Mouse (Mus musculus) c-Kit-positive CD71-positive TER-119-positive erythroid progenitor cells, embryonic 14.5 days (primary cell): Measurements from ENCODE around the gene Ttc28.

Experiments
- DNase-seq: peaks from one replicate; pipeline ENCODE4 v3.0.0-alpha.2; 2013; ENCODE audit warnings: low spot score

Ttc28 gene

DNA sequence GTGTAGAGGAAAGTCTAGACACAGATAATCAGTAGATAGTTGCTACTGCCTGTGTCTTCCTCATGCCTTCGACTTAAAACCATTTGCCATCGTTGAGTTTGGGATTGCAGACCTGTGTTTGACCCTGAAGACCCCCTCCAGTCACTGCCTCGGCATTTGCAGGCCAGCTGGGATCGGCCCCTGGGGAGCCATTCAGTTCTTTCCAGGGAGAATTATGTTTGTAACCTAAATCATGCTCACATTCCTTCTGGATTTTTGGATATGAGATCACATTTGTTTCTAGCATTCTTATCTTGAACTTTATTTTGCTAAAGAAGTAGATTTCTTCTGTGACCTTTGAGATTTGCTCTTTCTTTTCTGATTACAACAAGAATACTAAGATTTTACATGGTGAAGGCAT, 80.5 kb downstream of the Ttc28 start:
- DNase-seq, result no peak

DNA sequence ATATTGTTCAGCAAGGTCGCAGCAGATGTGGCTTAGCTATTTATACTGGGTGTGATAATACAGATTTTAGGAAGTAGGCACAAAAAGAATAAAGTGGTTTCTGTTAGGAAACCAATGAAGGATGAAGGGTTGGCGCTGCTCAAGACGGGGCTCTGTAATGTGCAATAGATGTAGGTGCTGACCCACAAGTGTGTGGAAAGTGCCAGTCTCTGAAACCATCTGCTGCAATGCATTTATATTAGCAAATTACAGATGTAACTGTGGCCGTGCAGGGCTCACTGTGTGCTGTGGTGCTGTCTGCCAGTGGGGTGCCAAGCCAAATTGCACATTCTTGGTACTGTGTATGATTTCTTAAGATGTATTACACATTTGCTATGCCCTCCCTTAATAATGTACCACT, 81.3 kb downstream of the Ttc28 start:
- DNase-seq, result no peak

DNA sequence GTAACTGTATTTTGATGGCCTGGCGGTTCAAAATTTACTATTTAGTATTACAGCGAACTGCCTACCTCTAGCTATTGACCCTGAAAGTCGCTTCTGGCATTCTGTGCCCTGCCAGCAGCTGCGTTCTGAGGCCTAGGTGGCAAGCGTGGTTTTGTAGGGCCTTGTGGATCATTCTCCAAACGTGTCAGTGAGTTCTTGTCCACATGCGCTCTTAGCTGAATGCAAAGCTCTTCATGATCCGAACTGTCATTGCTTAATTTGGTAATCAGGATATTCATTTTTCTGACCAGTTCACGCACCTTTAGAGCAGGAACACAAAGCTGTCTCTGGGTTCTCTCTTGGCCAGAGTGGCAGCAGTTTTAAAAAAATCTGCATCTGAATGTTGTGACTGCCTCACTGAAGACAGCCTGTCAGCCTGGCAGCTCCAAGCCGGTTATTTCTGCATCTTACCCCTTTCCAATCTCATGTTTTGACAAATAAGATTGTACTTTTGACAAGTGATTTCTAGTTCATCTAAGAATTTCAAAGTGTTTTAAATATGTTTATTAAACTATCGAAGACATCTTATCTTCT, 88.0 kb downstream of the Ttc28 start:
- DNase-seq, result no peak

DNA sequence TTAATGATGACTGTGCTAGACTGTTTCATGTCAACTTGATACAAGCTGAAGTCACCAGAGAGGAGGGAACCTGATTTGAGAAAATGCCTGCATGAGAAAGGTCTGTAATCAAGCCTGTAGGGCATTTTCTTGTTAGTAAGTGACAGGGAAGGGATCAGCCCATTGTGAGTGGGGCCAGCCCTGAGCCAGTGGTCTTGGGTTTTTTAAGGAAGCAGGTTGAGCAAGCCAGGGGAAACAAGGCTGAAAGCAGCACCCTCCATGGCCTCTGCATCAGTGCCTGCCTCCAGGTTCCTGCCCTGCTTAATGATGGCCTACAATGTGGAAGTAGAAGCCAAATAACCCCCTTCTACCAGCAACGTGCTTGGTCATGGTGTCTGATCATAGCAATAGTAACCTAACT, 89.0 kb downstream of the Ttc28 start:
- DNase-seq, result no peak

DNA sequence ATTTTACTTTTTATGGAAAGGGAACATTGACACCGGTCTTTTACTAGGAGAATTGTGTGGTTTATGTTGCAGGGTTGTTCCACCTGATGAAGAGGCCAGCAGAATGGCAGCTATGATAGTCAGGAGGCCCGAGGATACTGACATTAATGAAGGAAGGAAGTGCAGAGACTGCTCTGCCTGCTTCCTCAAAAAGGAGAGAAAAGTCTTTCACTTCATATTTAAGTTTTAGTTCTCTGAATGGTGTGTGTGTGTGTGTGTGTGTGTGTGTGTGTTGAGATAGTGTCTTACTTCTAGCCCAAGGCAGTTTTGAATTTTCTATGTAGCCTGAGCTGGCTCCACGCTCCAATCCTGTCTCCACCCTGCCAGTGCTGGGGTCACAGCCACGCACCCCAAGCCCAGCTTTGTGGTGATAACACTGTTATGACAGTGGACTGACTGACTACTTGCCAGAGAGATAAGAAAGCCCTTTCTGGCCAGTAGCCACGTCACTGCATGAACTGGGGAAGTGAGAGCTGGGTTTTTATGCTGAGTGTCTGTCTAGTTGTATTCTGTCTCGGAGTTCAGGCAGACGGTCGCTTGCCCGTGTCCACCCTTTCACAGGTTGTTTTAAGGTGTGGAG, 90.7 kb downstream of the Ttc28 start:
- DNase-seq, result no peak

DNA sequence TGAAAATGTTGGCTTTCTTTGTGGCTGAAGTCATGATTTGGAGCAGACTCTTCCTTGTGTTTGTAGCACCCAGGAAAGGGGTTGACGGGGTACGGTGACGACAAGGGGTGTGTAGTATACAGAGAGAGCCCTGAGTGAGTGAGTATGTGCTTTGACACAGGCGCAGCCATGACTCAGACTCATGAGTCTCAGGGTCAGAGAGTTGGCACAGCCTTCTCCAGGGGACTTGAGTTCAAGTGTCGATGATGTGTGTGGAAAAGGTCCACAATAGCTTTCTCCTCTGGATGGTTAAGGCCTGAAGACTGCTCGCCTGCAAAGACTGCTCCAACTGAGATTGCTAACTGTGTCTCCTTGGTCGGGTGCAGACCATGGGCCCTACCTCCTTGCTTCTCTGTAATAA, 97.1 kb downstream of the Ttc28 start:
- no peak for DNase-seq

DNA sequence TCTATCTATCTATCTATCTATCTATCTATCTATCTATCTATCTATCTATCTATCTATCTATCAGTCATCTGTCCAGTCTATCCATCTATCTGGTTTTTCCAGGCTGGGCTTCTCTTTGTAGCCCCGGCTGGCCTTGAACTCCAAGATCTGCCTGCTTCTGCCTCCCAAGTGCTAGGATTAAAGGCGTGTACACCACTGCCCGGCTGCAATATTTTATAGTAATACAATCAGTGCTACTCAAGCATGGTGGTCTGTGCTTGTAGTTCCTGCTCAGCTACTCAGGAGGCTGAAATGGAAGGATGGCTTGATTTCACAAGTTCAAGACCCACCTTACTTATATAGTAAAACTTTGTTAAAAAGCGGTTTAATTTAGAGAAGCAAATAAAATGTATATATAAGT, 98.2 kb downstream of the Ttc28 start:
- DNase-seq, result no peak

DNA sequence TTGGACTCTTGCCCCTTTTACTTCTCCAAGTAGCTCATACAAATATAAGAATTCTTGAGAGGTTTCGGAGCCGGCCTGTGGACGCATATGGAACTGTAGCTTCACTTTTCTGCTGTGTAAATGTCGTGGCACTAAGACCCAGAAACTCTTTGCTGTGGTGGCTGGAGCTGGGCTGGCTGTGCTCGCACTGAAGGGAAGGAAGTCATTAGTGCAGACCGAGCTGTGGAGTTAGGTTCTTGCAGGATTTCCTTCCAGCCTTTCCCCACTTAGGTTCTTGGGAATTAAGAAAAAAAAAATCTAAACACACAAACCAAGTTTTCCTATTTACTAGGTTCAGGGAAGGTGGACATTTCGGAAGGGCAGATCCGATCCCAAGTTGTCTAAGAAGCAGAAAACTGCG, 98.9 kb downstream of the Ttc28 start:
- no peak for DNase-seq

DNA sequence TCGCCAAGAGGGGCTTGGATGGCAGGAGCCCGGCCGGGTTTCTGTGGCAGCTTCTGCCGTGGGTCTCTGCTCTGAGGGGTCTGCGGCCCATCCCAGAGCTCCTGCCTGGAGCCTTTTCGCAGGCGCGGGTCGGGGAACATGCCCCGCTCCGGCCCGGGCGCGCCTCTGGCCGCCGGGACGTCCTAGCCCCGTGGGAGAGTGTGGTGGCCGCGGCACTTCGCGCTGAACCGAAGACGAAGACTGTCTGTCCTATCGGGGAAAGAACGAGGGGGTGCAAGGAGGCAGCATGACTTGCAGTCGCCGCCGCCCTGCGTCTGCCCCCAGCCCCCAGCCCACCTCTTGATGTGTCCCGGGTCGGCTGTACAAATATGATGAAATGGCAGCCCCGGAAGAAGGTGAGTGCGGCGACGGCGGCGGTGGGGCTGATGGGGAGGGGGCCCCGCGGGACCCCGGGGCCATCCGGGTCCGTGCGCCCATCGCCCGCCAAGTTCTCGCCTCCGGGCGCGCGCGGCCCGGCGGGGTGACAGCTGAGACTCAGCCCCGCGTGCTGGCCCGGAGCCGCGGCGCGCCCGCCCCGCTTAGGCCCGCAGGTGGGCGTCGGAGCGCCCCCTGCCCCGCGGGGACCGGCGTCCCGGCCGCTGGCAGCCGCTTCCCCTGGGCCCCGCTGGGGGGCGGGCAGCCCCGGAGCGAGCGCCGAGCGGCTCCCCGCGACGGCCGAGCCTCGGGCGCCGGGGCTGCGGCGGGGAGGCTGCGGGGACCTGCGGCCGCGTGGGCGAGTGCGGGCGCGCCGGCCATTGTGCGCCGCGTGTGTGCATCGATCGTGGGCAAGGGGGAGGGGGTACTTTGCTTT, 99.6 kb downstream of the Ttc28 start:
- DNase-seq, result no peak

DNA sequence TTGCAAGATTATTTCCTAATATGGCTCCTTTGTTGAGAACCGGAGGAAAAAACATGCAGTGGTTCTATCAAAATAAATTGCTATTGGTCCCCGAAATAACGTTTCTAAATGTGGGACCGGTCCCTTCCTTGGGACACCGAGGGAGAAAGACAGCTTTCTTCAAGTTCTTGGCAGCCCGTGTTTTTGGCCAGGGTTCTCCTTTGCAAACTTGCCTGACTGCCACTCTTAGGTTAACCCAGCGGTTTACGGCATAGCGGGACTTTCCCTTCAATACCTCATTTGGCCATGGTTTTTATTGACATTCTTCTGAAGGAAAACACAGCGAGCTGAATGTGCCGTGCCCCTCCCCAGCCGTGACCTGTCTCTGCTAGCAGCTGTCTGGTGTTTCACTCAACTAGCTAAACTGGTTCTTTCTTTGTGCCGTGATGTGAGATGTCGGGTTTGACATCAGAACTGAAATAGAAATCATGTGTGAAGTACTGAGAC, 100.3 kb downstream of the Ttc28 start:
- no peak for DNase-seq

DNA sequence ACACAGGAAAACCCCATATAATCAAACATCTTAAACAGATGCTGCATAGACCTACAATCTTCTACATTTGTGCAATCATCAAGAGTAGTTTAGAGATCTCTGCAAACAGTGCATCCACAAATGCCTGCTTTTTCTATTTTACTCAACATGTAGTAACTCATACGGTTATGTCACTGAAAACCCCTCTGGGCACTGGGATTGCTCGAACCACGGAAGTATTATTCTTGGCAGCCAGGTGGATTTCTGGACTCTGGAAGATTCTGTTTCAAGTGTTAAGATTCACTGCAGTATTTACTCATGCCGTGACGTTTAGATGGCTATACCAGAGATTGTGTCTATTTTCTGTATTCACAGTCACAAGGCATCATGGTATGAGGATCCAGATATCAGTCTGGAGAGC, 101.0 kb downstream of the Ttc28 start:
- DNase-seq, result no peak

DNA sequence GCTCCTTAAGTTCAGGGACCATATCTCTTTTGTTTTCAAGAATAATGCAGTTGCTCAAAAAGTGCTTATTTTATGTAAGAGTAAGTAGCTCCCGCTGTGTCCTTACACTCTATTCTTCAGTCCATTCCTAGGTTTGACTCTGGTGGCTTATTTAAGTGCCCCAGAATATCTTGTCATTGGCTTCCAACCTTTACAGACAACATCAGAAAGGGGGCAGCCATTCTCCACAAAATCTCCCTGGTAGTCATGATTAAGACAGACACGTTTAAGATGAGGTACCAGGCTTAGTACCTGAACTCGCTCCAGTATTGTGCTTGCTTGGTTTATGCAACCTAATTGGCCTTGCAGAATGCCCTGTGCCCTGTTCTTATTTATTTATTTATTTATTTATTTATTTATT, 102.8 kb downstream of the Ttc28 start:
- DNase-seq, result no peak

DNA sequence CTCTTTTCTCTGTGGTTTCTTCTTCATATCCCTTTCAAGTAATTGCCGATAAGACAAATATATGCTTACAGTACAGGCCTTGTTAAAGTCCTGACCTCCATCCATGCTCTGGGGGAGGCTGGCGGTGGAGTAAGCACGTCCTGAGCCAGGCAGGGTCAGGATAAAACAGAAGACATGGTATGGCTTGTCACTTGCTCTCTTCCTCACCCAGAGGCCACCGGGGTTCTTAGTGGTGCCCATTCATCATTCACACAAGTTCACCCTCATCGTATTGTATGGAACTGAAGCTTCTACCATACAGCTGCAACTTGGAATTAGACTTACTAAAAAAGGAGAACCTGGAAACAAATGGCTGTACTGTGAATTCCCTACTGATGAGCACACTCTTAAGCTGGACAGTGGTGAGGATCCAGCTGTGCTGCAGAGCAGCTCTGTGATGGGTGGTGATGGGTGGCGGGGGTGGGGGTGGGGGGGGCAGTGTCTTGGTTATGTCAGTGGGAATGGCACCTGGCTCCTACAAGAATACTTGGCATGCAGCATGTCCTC, 104.6 kb downstream of the Ttc28 start:
- DNase-seq, result no peak

DNA sequence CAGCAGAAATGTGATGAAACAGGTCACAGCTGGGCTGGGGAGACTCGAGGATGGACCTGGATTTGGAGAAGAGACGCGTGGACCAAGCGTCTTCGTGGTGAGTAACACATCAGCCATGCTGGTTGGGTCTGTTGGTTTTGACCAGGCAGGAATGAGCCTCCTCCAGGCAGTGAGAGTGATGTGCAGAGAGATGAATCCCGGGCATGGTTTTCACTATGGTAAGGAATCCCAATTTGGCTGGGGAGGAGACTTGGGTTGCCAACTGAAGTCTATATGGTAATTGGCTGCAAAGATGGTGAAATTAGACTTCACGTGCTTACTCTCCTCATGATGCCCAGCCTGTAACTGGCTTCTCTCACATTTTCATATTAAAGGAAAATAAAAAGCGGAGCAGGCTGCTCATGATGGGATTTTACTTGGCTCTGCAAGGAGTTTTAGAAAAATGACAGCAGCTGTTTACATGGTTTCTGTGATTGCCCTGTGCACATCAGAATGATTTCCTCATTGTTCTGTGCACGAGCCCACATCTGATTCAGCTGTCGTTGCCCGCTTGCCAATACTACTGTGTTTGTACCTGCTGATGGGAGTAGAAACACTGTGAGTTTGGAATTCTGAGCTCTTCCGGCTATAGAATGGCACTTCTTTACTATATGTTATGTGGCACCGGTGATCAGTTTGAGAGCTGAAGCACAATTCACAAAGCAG, 117.4 kb downstream of the Ttc28 start:
- no peak for DNase-seq

DNA sequence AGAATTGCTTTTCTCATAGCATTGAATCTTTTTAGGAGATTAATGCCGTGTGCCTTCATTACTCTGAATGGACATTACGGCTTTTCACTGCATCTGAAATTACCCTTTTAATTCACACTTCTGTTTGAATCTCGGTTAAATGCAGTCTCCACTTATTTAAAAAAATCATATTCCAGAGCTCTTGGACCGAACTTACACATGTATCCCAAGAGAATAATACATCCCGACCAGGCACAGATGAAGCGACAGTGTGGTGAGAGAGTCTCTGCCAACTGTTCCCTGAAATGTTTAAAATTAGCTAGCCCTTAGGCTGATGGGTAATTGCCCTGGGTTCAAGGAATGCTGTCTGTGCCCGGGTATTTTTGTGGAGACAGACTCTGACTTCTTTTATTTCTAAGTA, 118.1 kb downstream of the Ttc28 start:
- DNase-seq, result no peak

DNA sequence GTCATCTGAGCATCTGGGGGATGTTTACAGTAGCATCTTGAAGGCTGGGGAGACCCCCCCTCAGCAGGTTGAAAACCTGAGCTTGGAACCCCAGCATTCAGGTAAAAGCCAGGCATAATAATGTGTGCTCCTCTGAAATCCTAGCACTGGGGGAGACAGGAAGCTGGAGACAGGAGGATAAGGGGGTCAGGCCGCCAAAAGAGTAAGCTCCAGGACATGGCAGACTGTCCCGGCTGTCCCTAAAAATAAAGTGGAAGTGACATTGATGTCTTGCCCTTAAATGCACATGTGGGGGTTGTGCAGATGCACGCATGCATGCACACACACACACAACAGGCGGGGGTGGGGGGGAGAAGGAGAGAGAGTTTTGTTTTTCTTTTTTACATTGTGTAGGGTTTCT, 118.7 kb downstream of the Ttc28 start:
- DNase-seq, result no peak

DNA sequence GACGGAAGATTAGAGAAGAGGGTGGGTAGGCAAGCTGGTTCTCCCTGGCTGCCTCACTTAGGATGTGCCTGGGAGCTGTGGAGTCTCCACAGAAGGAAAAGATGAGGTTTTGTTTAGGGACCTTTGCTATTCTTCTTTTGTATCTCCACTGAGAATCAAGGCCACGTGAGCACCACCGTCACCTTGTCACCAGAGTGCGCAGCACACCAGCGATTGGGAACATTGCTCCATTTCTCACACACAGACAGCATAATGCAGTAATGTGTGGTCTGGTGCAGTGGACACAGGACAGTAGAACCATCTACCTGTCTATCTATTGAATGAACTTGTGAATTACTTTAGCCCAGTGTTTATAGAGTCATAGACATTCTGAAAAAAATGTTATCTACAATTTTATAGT, 121.3 kb downstream of the Ttc28 start:
- no peak for DNase-seq

DNA sequence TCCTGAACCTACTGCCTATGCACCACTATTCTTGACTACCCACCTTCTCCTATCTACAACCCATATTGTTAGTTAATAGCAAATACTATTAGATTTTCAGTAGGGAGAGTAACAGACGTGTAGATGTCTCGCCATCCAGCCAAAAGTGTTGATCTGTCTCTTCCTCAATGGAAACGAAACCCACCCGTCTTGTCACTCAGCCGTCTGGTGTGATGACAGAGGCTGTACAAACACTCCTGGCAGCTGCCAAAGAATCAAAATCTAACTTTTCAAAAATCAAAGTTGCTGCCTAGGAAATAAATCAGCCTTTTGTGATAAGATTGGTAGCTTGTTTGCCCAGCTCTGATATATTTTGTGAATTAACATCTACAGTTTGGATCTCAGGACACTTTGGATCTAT, 123.6 kb downstream of the Ttc28 start:
- DNase-seq, result no peak

DNA sequence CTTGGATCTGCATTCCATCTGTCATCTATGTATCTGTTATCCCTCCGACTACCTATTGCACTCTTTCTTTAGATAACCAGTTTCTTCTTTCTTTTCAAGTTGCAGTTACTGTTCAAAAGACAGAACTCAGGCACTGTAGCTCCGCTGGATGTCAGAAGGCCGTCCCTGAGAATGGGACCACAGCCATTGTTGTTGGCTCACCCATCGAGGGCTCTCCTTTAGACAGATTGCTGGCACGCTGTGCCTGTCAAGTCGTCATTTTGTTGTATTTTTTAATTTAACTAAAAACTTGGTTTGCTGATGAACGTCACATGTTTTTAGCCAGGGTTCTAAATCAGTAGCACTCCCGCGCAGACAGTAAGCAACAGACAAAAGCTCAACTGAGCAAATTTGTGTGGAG, 124.1 kb downstream of the Ttc28 start:
- no peak for DNase-seq

DNA sequence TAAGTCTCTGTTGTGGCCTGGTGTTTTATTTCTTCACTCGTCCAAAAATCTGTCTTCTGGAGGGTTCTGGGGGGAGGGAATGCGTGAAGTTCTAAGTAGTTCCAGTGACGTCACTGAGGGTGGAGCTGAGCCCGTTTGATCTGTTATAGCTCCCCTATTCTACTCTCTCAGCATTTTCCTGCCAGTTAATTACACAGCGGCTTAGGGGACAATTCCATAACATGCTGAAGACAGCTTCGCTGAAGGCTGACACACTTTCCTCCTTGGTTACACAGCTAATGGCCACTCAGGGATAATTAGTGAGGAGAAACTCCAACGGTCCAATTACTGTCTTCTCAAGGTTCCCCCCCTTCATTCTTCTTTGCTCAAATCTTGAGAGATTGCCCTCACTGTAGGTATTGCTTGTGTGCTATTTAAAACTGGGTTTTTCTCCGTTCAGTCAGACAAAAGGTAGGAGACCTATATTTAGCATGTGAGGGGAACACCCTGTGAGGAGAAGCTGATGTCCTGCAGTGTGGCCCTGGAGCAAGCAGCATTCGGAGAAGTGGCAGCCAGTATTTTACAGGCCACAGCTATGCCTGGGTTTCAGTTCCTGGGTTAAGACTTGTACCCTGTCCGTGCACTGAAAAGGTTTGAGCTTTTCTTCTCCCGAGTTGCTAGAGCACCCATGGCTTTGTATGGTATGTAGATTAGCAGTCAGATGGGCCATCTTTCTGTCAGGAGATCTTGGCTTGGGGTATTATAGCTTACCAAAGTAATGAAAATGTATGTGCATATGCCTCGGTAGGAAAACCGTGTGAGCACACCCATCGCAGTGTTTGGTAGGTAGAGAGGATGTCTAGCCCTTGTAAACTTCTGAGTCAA, 126.9 kb downstream of the Ttc28 start:
- DNase-seq, result no peak

DNA sequence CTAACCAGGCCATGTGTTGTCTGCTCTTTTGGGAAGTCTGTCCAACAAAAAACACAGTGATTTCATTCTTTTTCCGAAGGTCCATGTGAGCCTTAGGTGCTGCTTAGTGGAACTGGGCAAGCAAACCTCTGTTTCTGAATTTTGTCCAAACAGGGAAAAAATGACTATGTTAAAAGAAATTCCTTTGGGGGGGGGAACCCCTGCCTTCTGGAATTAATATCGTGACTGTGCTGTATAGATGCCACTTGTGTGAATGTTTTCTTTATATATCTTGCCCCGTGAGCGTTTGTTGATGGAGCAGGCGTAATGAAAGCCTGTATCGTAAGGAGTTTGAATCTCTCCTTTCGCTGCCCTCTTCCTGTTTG, 127.5 kb downstream of the Ttc28 start:
- DNase-seq, result no peak

DNA sequence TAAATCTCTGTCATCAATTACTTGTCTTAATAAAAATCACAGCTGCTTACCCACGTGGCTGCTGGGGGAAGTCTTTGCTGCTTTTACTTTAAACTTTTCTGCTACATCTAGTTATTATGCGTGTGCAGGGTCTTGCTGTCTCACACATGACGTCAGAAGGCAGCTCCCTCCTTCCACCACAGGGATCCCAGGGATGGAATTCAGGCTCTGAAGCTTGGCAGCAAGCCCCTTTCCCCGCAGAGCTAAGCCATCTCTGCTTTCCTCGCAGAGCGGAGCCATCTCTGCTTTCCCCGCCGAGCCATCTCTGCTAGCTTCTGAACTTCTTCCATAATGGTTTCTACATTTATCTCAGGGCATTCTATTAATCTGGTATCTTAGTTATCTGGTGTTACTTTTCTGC, 128.3 kb downstream of the Ttc28 start:
- no peak for DNase-seq
